Mouse (Mus musculus) embryonic facial prominence, embryonic 10.5 days (tissue): Measurements from ENCODE around the gene Slc8a1. TPM values are rescaled to one million over a fixed set of nuclear protein-coding genes. Genes with fewer than 3 reads are reported as not detected.

Experiments
- DNase-seq: peaks from one replicate; pipeline ENCODE4 v3.0.0-alpha.2; 2017; ENCODE audit warnings: low spot score
- H3K27ac ChIP-seq: fragments of 300-500 bp; sonication (generic); replicated peaks from 2 replicates; pipeline ENCODE4 v1.5.1; 2016; ENCODE audit warnings: mild to moderate bottlenecking
- H3K27me3 ChIP-seq: fragments of 300-500 bp; sonication (generic); replicated peaks from 2 replicates; pipeline ENCODE4 v1.6.1; 2016; ENCODE audit warnings: low read depth, mild to moderate bottlenecking; ENCODE audit not compliant: poor library complexity, severe bottlenecking
- H3K36me3 ChIP-seq: fragments of 300-500 bp; sonication (generic); replicated peaks from 2 replicates; pipeline ENCODE4 v1.6.1; 2016; ENCODE audit warnings: mild to moderate bottlenecking, moderate library complexity
- H3K4me1 ChIP-seq: fragments of 300-500 bp; sonication (generic); 2 replicates; pipeline ENCODE4 v1.6.1; 2016
- H3K4me3 ChIP-seq: fragments of 300-500 bp; sonication (generic); 2 replicates; pipeline ENCODE4 v1.5.1; 2016; ENCODE audit warnings: mild to moderate bottlenecking, moderate library complexity
- H3K9me3 ChIP-seq: fragments of 300-500 bp; sonication (generic); 2 replicates; pipeline ENCODE4 v1.6.1; 2016; ENCODE audit warnings: mild to moderate bottlenecking
- WGBS: fragments of 180-500 bp; shearing (Covaris S2); methylation state at CpG from one replicate; pipeline ENCODE4 v1.1.7; 2016; 5-methylcytosine and 5-hydroxymethylcytosine counted together
- polyA plus RNA-seq: library from polyadenylated mRNA; unstranded; fragments of >200 nt; fragmentation: Nextera tagmentation; extraction: Ambion mirVana; gene quantifications from 2 replicates; pipeline ENCODE4 v1.2.1, GENCODE M21; 2016

The Slc8a1 gene
- 1.4 and 2.1 TPM in 2 replicates for polyA plus RNA-seq

DNA sequence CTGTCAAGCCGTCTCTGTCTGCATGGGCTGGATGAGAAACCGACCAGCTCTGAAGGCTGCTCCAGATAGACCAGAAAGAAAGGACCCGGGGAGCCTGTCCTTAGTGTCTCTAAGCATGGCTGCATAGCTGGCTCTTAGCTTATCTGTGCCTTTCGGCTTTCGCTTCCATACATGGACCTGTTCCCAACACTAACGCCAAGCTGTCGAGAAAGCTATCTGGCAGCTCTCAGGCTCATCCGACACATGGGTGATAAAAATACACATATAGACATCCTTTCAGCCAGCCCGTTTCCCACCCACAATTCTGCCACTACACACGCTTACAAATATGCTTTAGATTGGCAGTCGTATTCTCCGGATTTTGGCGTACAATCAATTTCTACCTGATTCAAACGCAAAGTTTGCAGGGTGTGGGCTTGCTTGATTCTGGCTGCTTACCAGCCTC, at the start of gene Slc8a1:
Slc8a1 (minus strand) TSS at position 67 of the 445 bp plus-strand sequence.
- Histone ChIP-seq H3K4me3 (no peak within 1 kb of the TSS), H3K36me3 (no peaks in the 10 kb centered on the region), H3K9me3 (no peaks in the 10 kb centered on the region), H3K27ac (no peak within 1 kb of the TSS), H3K27me3 (no peaks in the 10 kb centered on the region), H3K4me1 (no peaks in the 10 kb centered on the region)
- 92% methylated on average over 14 of the region's 14 CpGs for WGBS
- DNase-seq = no peak

DNA sequence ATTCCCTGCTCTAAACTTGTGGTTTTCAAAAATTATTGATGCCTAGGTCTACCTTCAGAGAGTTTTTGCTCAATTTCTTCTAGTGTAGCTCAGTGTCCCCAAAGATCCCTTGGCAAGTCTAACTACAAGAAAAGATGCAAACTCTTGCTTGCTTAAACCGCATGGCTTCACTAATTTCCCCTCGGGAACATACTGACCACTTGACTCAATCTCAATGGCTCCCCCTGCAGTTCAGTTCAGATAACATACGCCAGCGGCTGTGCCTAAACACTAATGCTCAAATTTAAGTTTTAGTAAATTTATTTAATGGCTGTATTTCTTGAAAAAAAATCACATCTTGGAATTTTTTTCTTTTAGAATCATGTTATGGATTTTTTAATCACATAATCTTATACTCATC, 49.2 kb upstream of the Slc8a1 start:
- Histone ChIP-seq H3K27me3 (no peaks in the 10 kb centered on the region), H3K36me3 (no peaks in the 10 kb centered on the region), H3K4me3 (no peak overlapping the region), H3K9me3 (no peaks in the 10 kb centered on the region), H3K4me1 (no peaks in the 10 kb centered on the region), H3K27ac (no peak overlapping the region)
- WGBS = 44% methylated on average over 4 of the region's 4 CpGs
- DNase-seq = peak; percentile 33

DNA sequence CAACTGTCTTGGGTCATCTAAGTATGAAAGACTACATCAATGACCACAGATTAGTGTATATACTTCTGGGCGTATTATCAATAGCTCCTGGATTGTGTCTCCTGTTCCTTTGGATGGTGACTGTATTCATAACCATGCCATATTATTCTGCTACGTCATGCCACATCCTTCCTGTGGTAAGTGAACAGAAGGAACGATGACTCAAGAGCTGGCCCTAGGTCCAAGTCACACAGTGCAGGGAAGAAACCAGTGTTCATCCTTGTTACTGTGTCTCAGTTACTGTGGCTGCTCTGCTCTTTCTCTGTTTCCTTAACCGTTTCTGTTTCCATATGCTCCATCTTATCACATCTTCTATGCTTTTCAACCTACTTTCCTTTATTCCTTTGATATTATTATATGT, 44.1 kb upstream of the Slc8a1 start:
- Histone ChIP-seq H3K27ac (no peak overlapping the region), H3K4me3 (no peak overlapping the region), H3K4me1 (no peaks in the 10 kb centered on the region), H3K27me3 (no peaks in the 10 kb centered on the region), H3K9me3 (no peaks in the 10 kb centered on the region), H3K36me3 (no peaks in the 10 kb centered on the region)
- no peak for DNase-seq
- 89% methylated on average over 4 of the region's 4 CpGs for WGBS

DNA sequence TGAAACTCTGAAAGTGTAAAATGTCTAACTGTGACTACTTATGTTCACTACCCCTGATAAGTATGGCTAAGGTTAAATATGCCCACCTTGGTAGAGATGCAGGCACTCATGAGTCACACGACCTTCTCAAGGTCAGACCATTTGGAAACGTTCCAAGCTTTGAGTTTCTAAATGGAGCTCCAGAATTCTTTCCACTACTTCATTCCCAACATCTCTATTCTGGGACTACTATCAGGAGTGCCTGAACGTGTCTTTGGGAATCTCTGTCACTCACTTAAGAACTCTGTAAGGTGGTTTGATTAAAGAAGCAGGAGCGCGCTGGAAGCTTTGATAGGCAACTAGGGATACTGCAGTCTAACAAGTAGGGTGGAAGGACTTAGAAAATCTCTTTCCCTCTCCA, 43.3 kb upstream of the Slc8a1 start:
- 86% methylated on average over 5 of the region's 5 CpGs for WGBS

DNA sequence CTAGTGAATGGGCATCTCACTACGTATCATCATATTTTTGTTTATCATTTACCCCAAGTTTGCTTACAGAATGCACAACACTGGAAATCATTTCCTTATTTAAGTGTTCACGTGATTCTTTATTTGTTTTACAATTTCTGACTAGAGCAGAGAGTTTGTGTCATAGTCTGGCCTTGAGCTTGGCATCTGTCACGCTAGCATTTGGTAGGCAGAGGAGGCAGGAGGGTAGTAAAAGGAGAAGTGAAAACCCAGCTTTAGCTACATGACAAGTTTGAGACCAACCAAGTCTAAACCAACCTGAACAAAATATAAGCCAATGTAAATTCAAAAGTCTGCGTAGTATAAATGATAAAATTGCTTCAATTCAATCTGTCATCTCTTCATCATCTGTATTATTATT, 41.7 kb upstream of the Slc8a1 start:
- no peak for DNase-seq
- Histone ChIP-seq H3K27me3 (no peaks in the 10 kb centered on the region), H3K4me1 (no peaks in the 10 kb centered on the region), H3K27ac (no peak overlapping the region), H3K4me3 (no peak overlapping the region), H3K36me3 (no peaks in the 10 kb centered on the region), H3K9me3 (no peaks in the 10 kb centered on the region)
- 87% methylated on average over 4 of the region's 4 CpGs for WGBS

More for the DNA sequence above, 43.3 kb upstream of the Slc8a1 start:
- Histone ChIP-seq H3K4me3 (no peak overlapping the region), H3K27me3 (no peaks in the 10 kb centered on the region), H3K4me1 (no peaks in the 10 kb centered on the region), H3K9me3 (no peaks in the 10 kb centered on the region), H3K36me3 (no peaks in the 10 kb centered on the region), H3K27ac (no peak overlapping the region)
- no peak for DNase-seq

DNA sequence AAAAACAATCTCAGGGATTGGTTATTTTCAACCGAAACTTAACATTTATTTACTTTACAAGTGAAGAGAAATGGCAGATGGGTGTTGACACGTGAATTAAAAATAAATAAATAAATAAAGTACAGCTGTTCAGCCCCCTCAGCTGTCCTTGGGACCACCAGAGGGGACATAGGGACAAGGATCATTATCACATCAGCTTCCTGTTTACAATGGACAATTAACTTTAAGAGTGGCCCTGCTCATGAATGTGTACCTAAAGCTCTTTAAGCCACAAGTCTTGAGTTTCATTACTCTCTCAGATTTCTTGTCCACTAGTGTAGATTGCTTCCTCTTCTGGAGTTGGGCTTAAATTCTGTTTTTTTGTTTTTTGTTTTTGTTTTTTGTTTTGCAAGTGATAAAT, 12.5 kb upstream of the Slc8a1 start:
- no peaks in the 10 kb centered on the region for H3K36me3 ChIP-seq
- H3K27ac ChIP-seq = no peak overlapping the region
- no peaks in the 10 kb centered on the region for H3K27me3 ChIP-seq
- H3K4me3 ChIP-seq = no peak overlapping the region
- WGBS = 63% methylated on average over 2 of the region's 2 CpGs
- DNase-seq = no peak
- no peaks in the 10 kb centered on the region for H3K4me1 ChIP-seq
- no peaks in the 10 kb centered on the region for H3K9me3 ChIP-seq

DNA sequence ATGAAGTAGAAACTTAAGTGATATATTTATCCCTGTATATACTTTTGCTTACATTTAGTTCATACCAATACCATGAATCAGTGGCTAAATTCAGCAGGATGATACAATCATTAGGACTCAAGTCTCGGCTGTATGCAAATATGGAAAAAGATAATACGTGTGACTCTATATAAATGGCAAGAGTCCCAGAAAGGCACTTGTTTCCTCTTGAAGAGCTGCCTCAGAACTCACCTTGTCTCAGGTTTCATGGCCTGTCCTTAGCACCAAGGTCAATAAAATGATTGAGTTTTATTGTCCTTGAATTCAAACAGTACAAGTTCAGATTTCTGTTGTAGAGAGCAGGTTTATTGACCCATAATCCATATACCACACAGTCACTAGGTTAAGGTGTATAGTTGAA, 4.9 kb upstream of the Slc8a1 start:
- Histone ChIP-seq H3K9me3 (no peaks in the 10 kb centered on the region), H3K4me1 (no peaks in the 10 kb centered on the region), H3K27ac (no peak overlapping the region), H3K4me3 (no peak overlapping the region), H3K36me3 (no peaks in the 10 kb centered on the region), H3K27me3 (no peaks in the 10 kb centered on the region)
- DNase-seq = no peak
- WGBS = 87% methylated on average over 2 of the region's 2 CpGs

DNA sequence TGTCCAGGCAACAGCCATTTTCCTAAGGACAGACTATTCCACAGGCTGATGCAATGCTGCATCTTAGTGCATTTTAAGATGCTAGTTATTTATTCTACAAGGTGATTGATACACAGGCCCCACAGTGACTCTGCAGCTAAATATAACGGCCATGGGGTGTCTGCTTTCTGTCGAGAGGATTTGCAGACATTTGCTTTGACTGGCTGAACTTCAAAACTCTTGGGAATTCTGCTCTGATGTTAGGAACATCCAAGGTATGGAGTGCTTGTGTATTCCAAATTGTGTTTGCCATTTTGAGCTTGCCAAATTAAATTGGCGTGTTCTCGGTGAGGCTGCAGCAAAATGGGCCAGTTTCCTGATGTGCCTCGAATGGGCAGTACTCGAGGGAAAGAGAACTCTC, 2.4 kb upstream of the Slc8a1 start:
- no peak for DNase-seq
- no peaks in the 10 kb centered on the region for H3K9me3 ChIP-seq
- no peak overlapping the region for H3K4me3 ChIP-seq
- H3K36me3 ChIP-seq = no peaks in the 10 kb centered on the region
- H3K4me1 ChIP-seq = no peaks in the 10 kb centered on the region
- 71% methylated on average over 6 of the region's 6 CpGs for WGBS
- H3K27ac ChIP-seq = no peak overlapping the region
- H3K27me3 ChIP-seq = no peaks in the 10 kb centered on the region

DNA sequence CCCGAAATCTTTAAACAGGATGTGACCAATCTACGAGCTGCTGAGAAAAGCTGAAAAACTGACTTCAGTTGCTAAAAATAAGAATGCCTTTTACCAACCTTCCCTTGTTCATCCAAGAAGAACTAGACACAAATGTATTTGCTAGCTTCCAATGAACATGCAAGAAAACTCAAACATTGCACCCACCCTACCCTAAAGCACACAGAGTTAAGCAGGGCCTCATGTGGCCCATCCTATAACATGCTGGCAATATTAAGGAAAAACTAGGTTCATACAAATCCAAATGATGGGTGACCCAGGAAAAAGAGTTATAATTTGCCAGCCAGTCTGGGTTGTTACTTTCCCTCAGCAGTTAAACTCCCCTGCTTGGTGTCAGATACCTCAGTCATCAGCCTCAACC, 398 bp downstream of the Slc8a1 start:
- Histone ChIP-seq H3K9me3 (no peaks in the 10 kb centered on the region), H3K27me3 (no peaks in the 10 kb centered on the region), H3K36me3 (no peaks in the 10 kb centered on the region), H3K4me3 (no peak overlapping the region), H3K4me1 (no peaks in the 10 kb centered on the region), H3K27ac (no peak overlapping the region)
- DNase-seq = no peak
- WGBS = 90% methylated on average over 2 of the region's 2 CpGs

DNA sequence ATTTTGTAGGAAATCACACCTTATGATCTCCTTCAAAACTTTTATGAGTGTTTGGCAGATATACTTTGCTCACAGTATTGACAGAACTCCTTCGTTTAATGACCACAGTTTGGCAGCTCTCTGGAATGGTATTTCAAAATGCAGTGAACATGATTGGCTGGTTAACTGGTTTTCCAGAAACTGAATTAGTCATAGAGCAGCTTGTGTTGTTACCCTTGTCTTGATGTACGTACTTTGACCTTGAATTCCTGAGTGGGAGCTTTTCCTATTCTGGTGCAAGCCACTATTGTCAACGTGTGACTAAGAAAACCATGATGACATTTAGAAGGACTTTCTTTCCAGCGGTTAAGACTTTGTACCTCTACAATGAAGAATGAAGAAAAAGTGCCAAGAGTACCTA, 868 bp downstream of the Slc8a1 start:
- Histone ChIP-seq H3K9me3 (no peaks in the 10 kb centered on the region), H3K27me3 (no peaks in the 10 kb centered on the region), H3K27ac (no peak overlapping the region), H3K36me3 (no peaks in the 10 kb centered on the region), H3K4me3 (no peak overlapping the region), H3K4me1 (no peaks in the 10 kb centered on the region)
- no peak for DNase-seq
- WGBS = 87% methylated on average over 4 of the region's 4 CpGs

DNA sequence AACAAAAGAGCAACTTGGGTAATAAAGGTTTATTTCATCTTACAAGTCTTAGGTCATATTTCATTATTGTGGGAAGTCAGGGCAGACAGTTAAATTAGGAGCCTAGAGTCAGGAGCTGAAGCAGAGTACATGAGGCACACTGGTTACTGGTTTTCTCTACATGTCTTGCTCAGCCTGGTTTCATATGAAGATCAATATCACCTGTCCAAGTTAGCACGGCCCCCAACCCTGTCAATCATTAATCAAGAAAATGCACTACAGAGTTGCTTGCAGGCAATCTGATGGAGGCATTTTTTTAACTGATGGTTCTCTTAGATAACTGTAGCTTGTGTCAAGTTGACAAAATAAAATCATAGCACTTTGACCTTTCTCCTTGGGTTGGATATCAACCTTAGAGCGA, 2.6 kb downstream of the Slc8a1 start:
- H3K36me3 ChIP-seq = no peaks in the 10 kb centered on the region
- no peak for DNase-seq
- no peaks in the 10 kb centered on the region for H3K9me3 ChIP-seq
- H3K4me3 ChIP-seq = no peak overlapping the region
- H3K27me3 ChIP-seq = no peaks in the 10 kb centered on the region
- no peak overlapping the region for H3K27ac ChIP-seq
- 79% methylated on average over 2 of the region's 2 CpGs for WGBS
- H3K4me1 ChIP-seq = no peaks in the 10 kb centered on the region

DNA sequence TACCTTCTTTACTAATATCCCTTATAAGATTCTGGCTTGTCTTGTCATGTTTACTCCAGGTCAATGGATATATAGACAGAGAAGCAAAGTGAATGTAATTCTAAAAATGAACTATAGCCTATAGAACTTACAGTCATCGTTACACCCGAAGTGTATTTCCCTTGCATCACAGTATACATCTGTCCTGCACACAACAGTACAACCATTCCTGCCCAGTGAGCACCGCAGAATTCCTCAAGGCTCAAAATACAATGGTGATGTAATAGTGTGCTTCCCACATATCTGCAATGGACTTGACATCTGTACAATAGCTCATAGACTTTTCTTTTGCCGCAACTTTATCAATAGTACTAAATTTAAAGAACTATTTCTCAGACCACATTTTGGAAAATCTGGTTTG, 8.3 kb downstream of the Slc8a1 start:
- WGBS = 96% methylated on average over 4 of the region's 4 CpGs
- Histone ChIP-seq H3K4me3 (no peak overlapping the region), H3K27ac (no peak overlapping the region), H3K4me1 (no peaks in the 10 kb centered on the region), H3K9me3 (no peaks in the 10 kb centered on the region), H3K36me3 (no peaks in the 10 kb centered on the region), H3K27me3 (no peaks in the 10 kb centered on the region)
- no peak for DNase-seq

DNA sequence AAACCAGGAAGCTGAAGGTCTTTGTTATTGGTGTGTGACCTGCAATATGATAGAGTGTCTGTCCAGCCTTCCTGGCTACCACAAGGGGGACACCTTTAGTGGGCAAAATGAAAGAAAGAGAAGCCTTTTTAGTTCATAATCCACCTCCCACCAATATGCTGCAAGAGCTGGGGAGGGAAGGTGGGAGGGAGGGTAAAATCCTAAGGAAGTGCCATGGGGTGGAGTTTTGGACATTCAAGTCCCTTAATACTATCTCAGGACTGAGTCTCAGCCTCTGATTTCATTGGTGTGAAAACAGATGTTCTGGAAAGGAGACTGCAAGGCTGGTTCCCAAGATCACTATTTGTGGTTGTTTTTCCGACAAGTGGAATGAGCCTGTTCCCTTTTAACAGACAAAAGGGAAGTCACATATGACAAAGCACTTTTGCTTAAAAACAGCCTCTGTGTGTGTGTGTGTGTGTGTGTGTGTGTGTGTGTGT, 25.9 kb downstream of the Slc8a1 start:
- Histone ChIP-seq H3K36me3 (no peaks in the 10 kb centered on the region), H3K27ac (no peak overlapping the region), H3K4me3 (no peak overlapping the region), H3K4me1 (no peaks in the 10 kb centered on the region), H3K27me3 (no peaks in the 10 kb centered on the region), H3K9me3 (no peaks in the 10 kb centered on the region)
- 70% methylated on average over 1 of the region's 1 CpGs for WGBS
- DNase-seq = no peak

DNA sequence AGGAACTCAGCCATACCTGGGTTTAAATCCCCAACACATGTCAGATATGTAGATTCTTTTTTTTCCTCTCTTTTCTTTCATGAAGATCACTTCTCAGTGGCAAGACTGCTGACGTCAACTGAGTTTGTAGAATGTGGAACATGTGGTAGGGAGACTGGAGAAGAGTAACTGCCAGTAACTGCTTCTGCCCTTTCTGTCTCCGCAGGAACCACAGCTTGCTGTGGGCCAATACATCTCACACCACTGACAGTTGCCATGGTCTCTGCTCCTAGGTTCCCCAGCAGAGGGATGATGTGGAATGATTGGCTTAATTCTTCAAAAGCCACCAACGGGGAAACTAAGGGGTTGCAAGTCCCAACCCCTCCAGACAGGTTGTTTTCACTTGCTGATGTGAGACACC, 33.4 kb downstream of the Slc8a1 start:
- no peaks in the 10 kb centered on the region for H3K27me3 ChIP-seq
- 63% methylated on average over 3 of the region's 3 CpGs for WGBS
- no peaks in the 10 kb centered on the region for H3K36me3 ChIP-seq
- no peak overlapping the region for H3K4me3 ChIP-seq
- H3K9me3 ChIP-seq = no peaks in the 10 kb centered on the region
- no peak overlapping the region for H3K27ac ChIP-seq
- DNase-seq = no peak
- no peaks in the 10 kb centered on the region; the same call in 1 of the 2 replicates for H3K4me1 ChIP-seq
